ENCODE assay signal across 20 mouse cellular contexts in genomic region chr9:96267559-96267948, GRCm38 (mm10).
"Had no signal": no experiment of that assay in that cellular context is flagged by ENCODE, and none has a peak within 500 bp of the region (broad histone marks: within the 10 kb centered on the region; RNA-seq: fewer than 3 reads in every experiment).

No protein-coding gene starts in this region.

- H3K4me2 ChIP-seq: kidney, embryonic 15.5 days; lung, embryonic 15.5 days; midbrain, embryonic 11.5 days had no signal

- H3K9ac ChIP-seq: kidney, embryonic 15.5 days; lung, embryonic 15.5 days had no signal

- H3K36me3 ChIP-seq: kidney, embryonic 15.5 days; lung, embryonic 15.5 days had no signal

- H3K4me1 ChIP-seq: kidney, embryonic 15.5 days; lung, embryonic 15.5 days had no signal

- DNase-seq: kidney, adult 2 months; kidney, postnatal 10 days; kidney, postnatal 36 days; layer of hippocampus, postnatal 36 days; lung, adult 18-20 months; lung, postnatal 10 days; lung, postnatal 36 days; midbrain, embryonic 14.5 days; right cerebral cortex, adult 18-20 months; right cerebral cortex, postnatal 14 days; right cerebral cortex, postnatal 4 days; thymus, adult 2 months; thymus, postnatal 14 days; thymus, postnatal 4 days had no signal

- H3K9me3 ChIP-seq: kidney, embryonic 15.5 days; lung, embryonic 15.5 days had no signal

- ATAC-seq: intestine, postnatal 0 days had no signal

- H3K27ac ChIP-seq: kidney, embryonic 15.5 days; left cerebral cortex, adult 2 months; lung, embryonic 15.5 days; stomach, postnatal 0 days had no signal

- H3K27me3 ChIP-seq: kidney, embryonic 15.5 days; lung, embryonic 15.5 days had no signal

- H3K4me3 ChIP-seq: kidney, embryonic 15.5 days; left cerebral cortex, adult 2 months; lung, embryonic 15.5 days had no signal
